Mouse (Mus musculus) heart, embryonic 14.5 days (tissue): Measurements from ENCODE around the gene Cd93. TPM values are rescaled to one million over a fixed set of nuclear protein-coding genes. Genes with fewer than 3 reads are reported as not detected.

Experiments used
- ATAC-seq: fragments of 200-750 bp; cut with Nextera tagmentation; 2 replicates; pipeline ENCODE4 v1.8.0; 2017; ENCODE audit warnings: low read depth, moderate TSS enrichment; ENCODE audit not compliant: insufficient number of reproducible peaks, insufficient read depth, low FRiP score
- H3K27ac ChIP-seq, 2 experiments: fragments of 200-500 bp in 1 of 2; fragments of 300-500 bp in 1 of 2; sonication (generic) in 1 of 2; replicated peaks in 1 of 2; 2 replicates each; pipeline ENCODE4 v1.5.1; 2012 to 2014; ENCODE audit warnings: low read depth in 2 of 2, low read length in 2 of 2, control low read depth in 1 of 2, mild to moderate bottlenecking in 1 of 2, mixed read lengths in 1 of 2; ENCODE audit not compliant: control insufficient read depth in 1 of 2, insufficient read depth in 1 of 2
- H3K27me3 ChIP-seq: fragments of 300-500 bp; sonication (generic); 2 replicates; pipeline ENCODE4 v1.6.1; 2014; ENCODE audit warnings: mild to moderate bottlenecking, low read length, control low read depth; ENCODE audit not compliant: control insufficient read depth, insufficient read depth
- H3K36me3 ChIP-seq: fragments of 300-500 bp; sonication (generic); 2 replicates; pipeline ENCODE4 v1.6.1; 2014; ENCODE audit warnings: mild to moderate bottlenecking, control low read depth, low read length, mixed read lengths; ENCODE audit not compliant: control insufficient read depth, insufficient read depth
- H3K4me1 ChIP-seq, 2 experiments: fragments of 200-500 bp in 1 of 2; fragments of 300-500 bp in 1 of 2; sonication (generic) in 1 of 2; 2 replicates each; pipeline ENCODE4 v1.6.1; 2012 to 2014; ENCODE audit warnings: low read length in 2 of 2, control low read depth in 1 of 2, mixed read lengths in 1 of 2; ENCODE audit not compliant: control insufficient read depth in 2 of 2, insufficient read depth in 2 of 2
- H3K4me2 ChIP-seq: fragments of 300-500 bp; sonication (generic); 2 replicates; pipeline ENCODE4 v1.6.1; 2014; ENCODE audit warnings: mild to moderate bottlenecking, low read length
- H3K4me3 ChIP-seq, 2 experiments: fragments of 200-500 bp in 1 of 2; fragments of 300-500 bp in 1 of 2; sonication (generic) in 1 of 2; 2 replicates each; pipeline ENCODE4 v1.5.1; 2012 to 2014; ENCODE audit warnings: low read length in 2 of 2, mild to moderate bottlenecking in 2 of 2, control low read depth in 1 of 2, low read depth in 1 of 2, moderate library complexity in 1 of 2; ENCODE audit not compliant: control insufficient read depth in 1 of 2, insufficient read depth in 1 of 2
- H3K9ac ChIP-seq: fragments of 300-500 bp; sonication (generic); 2 replicates; pipeline ENCODE4 v1.6.1; 2014; ENCODE audit warnings: mild to moderate bottlenecking, low read length
- H3K9me3 ChIP-seq: fragments of 300-500 bp; sonication (generic); 2 replicates; pipeline ENCODE4 v1.6.1; 2016; ENCODE audit warnings: low read length, control low read depth; ENCODE audit not compliant: control insufficient read depth
- WGBS: fragments of 180-500 bp; shearing (Covaris S2); extraction: QIAGEN DNeasy Blood & Tissue Kit; methylation state at CpG from one replicate; pipeline ENCODE4 v1.1.7; 2014; 5-methylcytosine and 5-hydroxymethylcytosine counted together
- polyA plus RNA-seq: library from polyadenylated mRNA; unstranded; fragments of >200 nt; fragmentation: Nextera tagmentation; extraction: Ambion mirVana; gene quantifications from 2 replicates; pipeline ENCODE4 v1.2.1, GENCODE M21; 2014

The Cd93 gene
- polyA plus RNA-seq, 1 experiment from 2014 or later, result 32.0 TPM

DNA sequence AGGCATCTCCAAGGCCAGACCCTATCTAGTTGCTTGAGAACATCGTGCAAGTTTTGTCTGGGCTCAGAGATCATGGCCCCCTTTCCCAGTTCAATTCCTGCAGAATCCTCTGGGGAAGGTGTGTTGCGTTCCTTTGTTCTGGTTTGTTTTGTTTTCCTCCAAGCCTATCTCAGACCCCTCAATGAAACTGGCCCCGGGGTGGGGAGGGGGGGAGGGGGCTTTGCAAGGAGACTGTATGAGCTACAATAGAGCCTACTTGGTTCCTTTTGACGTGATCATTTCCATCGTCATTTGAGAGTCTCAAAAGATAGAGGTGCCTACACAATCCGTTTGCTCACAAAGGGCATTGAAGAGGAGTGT is 34.6 kb downstream of the Cd93 start:
- Histone ChIP-seq H3K9ac (peak overlapping the region; percentile 70; the same call in 1 of the 2 replicates), H3K4me2 (peak overlapping the region; percentile 93), H3K27me3 (peaks cover 28% of the 10 kb centered on the region), H3K4me1 (peaks cover 8 to 15% of the 10 kb centered on the region in 2 experiments; a peak in 3 of 4 replicates), H3K9me3 (no peaks in the 10 kb centered on the region), H3K27ac (0 out of 4 replicates have a peak overlapping the region, but pooled peaks of 1 of the 2 experiments have one; percentile 31), H3K4me3 (0 out of 4 replicates have a peak overlapping the region, but pooled peaks of 1 of the 2 experiments have one; percentile 48), H3K36me3 (no peaks in the 10 kb centered on the region)
- ATAC-seq, result no peak
- 18% methylated on average over 6 of the region's 6 CpGs for WGBS

DNA sequence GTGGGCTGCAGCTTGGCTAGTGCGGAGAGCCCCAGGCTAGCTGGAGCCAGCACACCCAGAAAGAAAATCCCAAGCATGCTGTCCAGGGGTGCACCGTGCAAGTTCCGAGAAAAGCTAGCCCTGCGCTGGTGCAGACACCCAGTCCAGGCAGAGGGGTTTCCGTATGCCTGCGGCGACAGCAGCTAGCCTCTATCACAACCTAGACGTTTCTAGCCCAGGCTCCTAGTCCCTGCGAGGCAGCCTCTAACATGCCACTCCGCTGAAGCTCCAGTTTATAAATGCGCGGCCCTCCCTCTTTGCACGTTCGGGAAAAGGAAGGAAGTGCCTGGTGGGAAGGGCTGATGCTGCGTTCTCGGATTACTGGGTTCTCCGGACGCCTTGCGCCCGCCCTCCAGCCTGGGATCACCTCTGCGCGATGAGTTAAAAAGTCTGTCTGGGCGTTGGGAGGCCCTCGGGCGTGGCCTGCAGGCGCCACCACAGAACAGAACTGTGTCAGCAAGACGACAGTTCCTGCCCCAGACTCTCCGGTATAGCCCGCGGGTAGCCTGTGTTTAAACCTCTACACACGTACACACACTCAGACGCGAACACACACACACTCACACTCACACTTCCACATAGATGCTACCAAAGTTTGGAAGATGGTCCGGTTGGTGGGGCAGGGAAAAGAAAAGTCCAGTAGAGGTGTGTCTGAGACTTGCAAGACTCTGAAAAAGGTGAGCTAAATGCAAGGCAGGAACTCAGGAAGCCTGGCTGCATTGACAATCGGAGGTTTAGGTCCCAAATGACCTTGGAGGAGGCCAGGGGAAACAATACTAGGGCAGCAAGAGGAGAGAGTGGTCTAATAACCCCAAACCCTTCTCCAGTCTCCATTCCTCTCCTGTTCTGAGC is 35.2 kb downstream of the Cd93 start, which contains the start of gene Thbd:
Gene Thbd (minus strand): TSS at position 319 of the 891 bp plus-strand sequence.
- ATAC-seq, result peak; percentile 66
- Histone ChIP-seq H3K9ac (peak within 1 kb of the TSS; percentile 70), H3K4me1 (peaks cover 8 to 15% of the 10 kb centered on the region in 2 experiments; a peak in 3 of 4 replicates), H3K27ac (peak within 1 kb of the TSS in 1 of 2 experiments; percentile 33; a peak in 2 of 4 replicates), H3K27me3 (peaks cover 28% of the 10 kb centered on the region), H3K36me3 (no peaks in the 10 kb centered on the region), H3K9me3 (no peaks in the 10 kb centered on the region), H3K4me3 (peak within 1 kb of the TSS; percentile 39 to 48), H3K4me2 (peak within 1 kb of the TSS; percentile 93)
- under 1% methylated on average over 35 of the region's 35 CpGs for WGBS

DNA sequence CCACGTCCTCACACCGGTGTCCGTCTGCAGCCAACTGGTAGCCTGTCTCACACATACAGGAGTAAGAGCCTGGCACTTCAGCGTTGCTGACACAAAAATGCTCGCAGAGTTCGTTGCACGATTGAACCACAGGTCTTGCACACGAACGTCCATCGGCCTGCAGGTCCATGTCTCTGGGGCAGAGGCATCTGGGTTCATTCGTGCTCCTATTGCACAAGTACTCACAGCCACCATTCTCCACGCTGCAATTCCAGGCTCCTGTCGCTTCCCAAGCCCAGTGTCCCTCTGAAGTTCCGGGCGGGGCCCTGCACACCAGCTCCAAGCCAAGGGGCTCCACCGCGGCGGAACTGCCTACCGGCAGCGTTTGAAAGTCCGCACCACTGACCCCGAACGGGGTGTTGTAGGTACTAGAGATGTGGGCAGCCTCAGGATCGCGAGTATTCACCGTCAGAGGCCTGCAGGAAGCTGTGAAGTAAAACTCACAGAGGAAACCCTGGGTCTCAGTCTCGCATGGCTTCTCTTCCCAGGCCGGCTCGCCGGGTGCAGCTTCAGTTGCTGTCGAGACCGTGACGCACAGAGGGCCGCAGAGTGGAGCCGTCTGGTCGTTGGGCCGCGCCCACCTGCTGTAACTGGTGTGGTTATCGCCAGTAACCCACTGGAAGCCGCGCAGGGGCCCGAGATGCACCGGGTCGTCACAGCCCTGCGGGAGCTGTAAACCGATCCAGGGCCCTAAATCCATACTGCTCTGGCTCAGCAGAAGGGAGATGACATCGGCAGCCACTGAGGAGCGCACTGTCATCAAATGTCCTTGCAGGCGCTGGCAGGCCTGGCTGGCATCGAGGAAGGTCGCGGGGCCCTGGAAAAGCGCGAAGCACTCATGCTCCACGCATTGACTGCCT is 36.1 kb downstream of the Cd93 start:
- WGBS, result 3% methylated on average over 55 of the region's 55 CpGs
- Histone ChIP-seq H3K36me3 (no peaks in the 10 kb centered on the region), H3K9ac (peak overlapping the region; percentile 70), H3K9me3 (no peaks in the 10 kb centered on the region), H3K4me3 (peak overlapping the region; percentile 39 to 48), H3K4me1 (peaks cover 8 to 15% of the 10 kb centered on the region in 2 experiments; a peak in 3 of 4 replicates), H3K27me3 (peaks cover 28% of the 10 kb centered on the region), H3K27ac (peak overlapping the region in 1 of 2 experiments; percentile 33; a peak in 2 of 4 replicates), H3K4me2 (peak overlapping the region; percentile 93)
- peak; percentile 35 for ATAC-seq

DNA sequence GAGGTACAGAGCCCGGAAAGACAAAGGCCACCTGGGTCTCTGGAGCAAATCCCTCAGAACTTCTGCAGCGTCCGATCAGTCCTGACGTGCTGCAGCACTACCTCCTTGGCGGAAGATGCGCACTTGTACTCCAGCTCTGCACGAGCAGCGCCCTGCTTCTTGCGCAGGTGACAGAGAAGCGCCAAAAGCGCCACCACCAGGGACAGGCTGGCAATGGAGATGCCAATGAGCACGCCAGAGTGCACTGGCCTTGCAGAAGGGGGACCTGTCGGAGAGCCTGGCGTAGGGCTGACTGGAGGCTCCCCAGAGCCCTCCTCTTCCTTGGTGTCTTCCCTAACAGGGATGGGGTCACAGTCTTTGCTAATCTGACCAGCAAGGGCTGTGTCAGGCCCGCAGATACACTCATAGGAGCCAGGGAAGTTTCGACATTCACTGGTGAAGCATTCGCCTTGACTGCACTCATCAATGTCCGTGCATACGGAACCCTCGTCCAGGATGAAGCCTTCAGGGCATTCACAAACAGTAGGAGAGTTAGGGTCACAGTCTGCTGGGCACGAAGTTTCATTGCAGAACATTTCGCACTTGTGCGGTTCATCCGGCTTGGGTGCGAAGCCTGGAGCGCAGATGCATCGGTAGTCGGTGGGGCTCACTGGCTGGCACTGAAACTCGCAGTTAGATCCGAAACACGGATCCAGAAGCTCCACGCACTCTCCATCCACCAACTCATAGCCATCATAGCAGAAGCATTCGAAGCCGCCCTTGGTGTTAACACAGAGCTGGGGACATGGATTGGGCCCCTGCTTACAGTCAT is 37.0 kb downstream of the Cd93 start:
- 10% methylated on average over 34 of the region's 34 CpGs for WGBS
- Histone ChIP-seq H3K27ac (no peak overlapping the region), H3K27me3 (peaks cover 28% of the 10 kb centered on the region), H3K4me1 (peaks cover 8 to 15% of the 10 kb centered on the region in 2 experiments; a peak in 3 of 4 replicates), H3K9me3 (no peaks in the 10 kb centered on the region), H3K9ac (peak overlapping the region; percentile 70; the same call in 1 of the 2 replicates), H3K4me2 (peak overlapping the region; percentile 93), H3K4me3 (peak overlapping the region; percentile 39 to 48), H3K36me3 (no peaks in the 10 kb centered on the region)
- ATAC-seq, result no peak

DNA sequence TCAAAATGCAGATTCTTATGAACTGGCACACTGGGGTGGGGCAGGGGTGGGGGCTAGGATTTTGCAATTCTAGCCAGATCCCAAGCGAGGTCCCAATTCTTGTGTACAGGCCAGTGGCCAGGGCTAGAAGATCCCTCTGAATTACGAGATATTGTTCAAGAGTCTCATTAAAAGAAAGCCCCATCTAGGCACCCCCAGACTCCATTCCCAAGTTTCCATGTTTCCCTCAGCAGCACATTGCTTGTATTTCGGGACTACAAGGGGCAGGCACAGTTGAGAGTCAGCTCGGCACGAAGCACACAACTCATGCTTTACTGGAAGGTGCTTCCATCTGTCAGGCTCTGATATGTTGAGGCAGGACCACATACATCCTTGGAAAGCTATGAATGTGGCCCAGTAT is 38.5 kb downstream of the Cd93 start:
- H3K27me3 ChIP-seq, result peaks cover 28% of the 10 kb centered on the region
- WGBS, result 69% methylated on average over 5 of the region's 5 CpGs
- H3K9me3 ChIP-seq, result no peaks in the 10 kb centered on the region
- no peaks in the 10 kb centered on the region for H3K36me3 ChIP-seq
- no peak overlapping the region for H3K27ac ChIP-seq
- H3K4me1 ChIP-seq, result peaks cover 8 to 15% of the 10 kb centered on the region in 2 experiments; a peak in 3 of 4 replicates
- no peak overlapping the region for H3K9ac ChIP-seq
- ATAC-seq, result no peak
- H3K4me3 ChIP-seq, result peak overlapping the region in 1 of 2 experiments; percentile 48; a peak in 2 of 4 replicates
- peak overlapping the region; percentile 93 for H3K4me2 ChIP-seq

DNA sequence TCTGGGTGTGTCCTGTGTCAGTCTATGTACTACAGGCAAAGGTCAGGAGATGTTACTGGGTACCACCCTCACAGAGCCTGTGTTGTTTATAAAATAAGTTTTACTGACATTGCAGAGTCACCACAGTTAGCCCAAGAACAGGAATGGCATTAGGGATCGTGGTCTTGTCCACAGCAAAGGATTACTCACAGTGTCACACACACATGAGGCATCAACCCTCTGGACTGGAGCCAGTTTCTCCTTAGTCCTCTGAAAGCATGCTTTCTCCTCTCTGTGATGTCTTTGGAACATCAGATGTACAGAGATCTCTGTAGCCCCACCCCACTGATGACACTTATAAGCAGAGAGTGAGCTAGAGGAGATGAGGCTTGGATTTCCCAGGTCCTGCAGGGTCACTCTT is 41.1 kb downstream of the Cd93 start:
- no peak overlapping the region for H3K9ac ChIP-seq
- H3K36me3 ChIP-seq, result no peaks in the 10 kb centered on the region
- 57% methylated on average over 1 of the region's 1 CpGs for WGBS
- no peak for ATAC-seq
- H3K27ac ChIP-seq, result no peak overlapping the region
- H3K4me3 ChIP-seq, result no peak overlapping the region
- no peak overlapping the region for H3K4me2 ChIP-seq
- H3K9me3 ChIP-seq, result no peaks in the 10 kb centered on the region
- peaks cover 22% of the 10 kb centered on the region for H3K27me3 ChIP-seq
- H3K4me1 ChIP-seq, result peaks cover 7 to 9% of the 10 kb centered on the region in 2 experiments; a peak in 3 of 4 replicates
